ENCODE assay signal across 23 mouse cellular contexts in genomic region chr7:122081071-122081470, GRCm38 (mm10).
"Had no signal": no experiment of that assay in that cellular context is flagged by ENCODE, and none has a peak within 500 bp of the region (broad histone marks: within the 10 kb centered on the region; RNA-seq: fewer than 3 reads in every experiment).

No protein-coding gene starts in this region.

- ATAC-seq: liver, embryonic 12.5 days; midbrain, embryonic 15.5 days had no signal

- H3K27me3 ChIP-seq: kidney, embryonic 15.5 days; limb, embryonic 13.5 days; liver, embryonic 12.5 days; liver, embryonic 15.5 days; lung, embryonic 15.5 days; midbrain, embryonic 12.5 days; midbrain, embryonic 15.5 days; neural tube, embryonic 12.5 days; neural tube, embryonic 15.5 days; stomach, embryonic 15.5 days had no signal

- H3K4me1 ChIP-seq: kidney, embryonic 15.5 days; limb, embryonic 10.5 days; limb, embryonic 13.5 days; liver, embryonic 12.5 days; liver, embryonic 15.5 days; lung, embryonic 15.5 days; midbrain, embryonic 12.5 days; midbrain, embryonic 15.5 days; neural tube, embryonic 12.5 days; neural tube, embryonic 15.5 days; stomach, embryonic 15.5 days had no signal

- H3K27ac ChIP-seq: kidney, embryonic 15.5 days; limb, embryonic 10.5 days; limb, embryonic 13.5 days; liver, embryonic 12.5 days; liver, embryonic 15.5 days; lung, embryonic 15.5 days; midbrain, embryonic 12.5 days; midbrain, embryonic 15.5 days; neural tube, embryonic 12.5 days; neural tube, embryonic 15.5 days; stomach, embryonic 15.5 days had no signal

- DNase-seq: kidney, adult 8-10 months; kidney, postnatal 10 days; kidney, postnatal 36 days; layer of hippocampus, adult 9-11 months; liver; lung, adult 18-20 months; lung, postnatal 10 days; lung, postnatal 36 days; right cerebral cortex, adult 18-20 months; right cerebral cortex, postnatal 14 days; right cerebral cortex, postnatal 4 days; thymus, postnatal 25 days had no signal

- H3K4me3 ChIP-seq: kidney, embryonic 15.5 days; limb, embryonic 10.5 days; limb, embryonic 13.5 days; liver, embryonic 12.5 days; liver, embryonic 15.5 days; lung, embryonic 15.5 days; midbrain, embryonic 12.5 days; midbrain, embryonic 15.5 days; neural tube, embryonic 12.5 days; neural tube, embryonic 15.5 days; stomach, embryonic 15.5 days had no signal

- H3K9me3 ChIP-seq: kidney, embryonic 15.5 days; limb, embryonic 10.5 days; limb, embryonic 13.5 days; liver, embryonic 12.5 days; liver, embryonic 15.5 days; lung, embryonic 15.5 days; midbrain, embryonic 12.5 days; midbrain, embryonic 15.5 days; neural tube, embryonic 12.5 days; neural tube, embryonic 15.5 days; stomach, embryonic 15.5 days had no signal
